Mouse (Mus musculus) kidney, postnatal 25 days (tissue): Measurements from ENCODE around the gene S100a11.
"Not testable (repeated sequence)": the region's sequence is repeated elsewhere in the genome, so short reads cannot be mapped to it uniquely, and the experiment has no call there.

Experiments
- DNase-seq, 2 experiments: peaks; one replicate each; pipeline ENCODE4 v3.0.0; 2021; ENCODE audit warnings: mixed read lengths in 2 of 2

Gene S100a11

GRCm38 (mm10) chr3:93520330-93521193 is at the start of gene S100a11:
S100a11 (plus strand) TSS chr3:93520488.
- peak; percentile 61 to 79 for DNase-seq

GRCm38 (mm10) chr3:93480053-93480452 is 40.2 kb upstream of the S100a11 start:
- DNase-seq, result no peak

- DNase-seq, result no peak
Measured at GRCm38 (mm10) chr3:93481982-93482616, 38.2 kb upstream of the S100a11 start.

GRCm38 (mm10) chr3:93485611-93486010 is 34.7 kb upstream of the S100a11 start:
- no peak for DNase-seq

- DNase-seq, result peak in 1 of 2 experiments; percentile 36
Measured at GRCm38 (mm10) chr3:93488541-93488940, 31.7 kb upstream of the S100a11 start.

GRCm38 (mm10) chr3:93492176-93492575 is 28.1 kb upstream of the S100a11 start:
- no peak for DNase-seq

GRCm38 (mm10) chr3:93493992-93494391 is 26.3 kb upstream of the S100a11 start:
- peak; percentile 45 to 66 for DNase-seq

- DNase-seq, result not testable (repeated sequence)
Measured at GRCm38 (mm10) chr3:93494774-93495173, 25.5 kb upstream of the S100a11 start.

- DNase-seq, result peak; percentile 21 to 35
Measured at GRCm38 (mm10) chr3:93497131-93497530, 23.2 kb upstream of the S100a11 start.

GRCm38 (mm10) chr3:93499129-93499528 is 21.2 kb upstream of the S100a11 start:
- no peak for DNase-seq

- no peak for DNase-seq
Measured at GRCm38 (mm10) chr3:93504536-93505189, 15.6 kb upstream of the S100a11 start.

- peak; percentile 55 to 74 for DNase-seq
Measured at GRCm38 (mm10) chr3:93505960-93506863, 14.1 kb upstream of the S100a11 start.

GRCm38 (mm10) chr3:93506881-93507325 is 13.4 kb upstream of the S100a11 start:
- no peak for DNase-seq

GRCm38 (mm10) chr3:93509301-93509700 is 11.0 kb upstream of the S100a11 start:
- no peak for DNase-seq

GRCm38 (mm10) chr3:93511036-93511435 is 9.3 kb upstream of the S100a11 start:
- DNase-seq, result no peak

GRCm38 (mm10) chr3:93511801-93512200 is 8.5 kb upstream of the S100a11 start:
- DNase-seq, result no peak

GRCm38 (mm10) chr3:93512386-93513101 is 7.7 kb upstream of the S100a11 start:
- no peak for DNase-seq

- no peak for DNase-seq
Measured at GRCm38 (mm10) chr3:93514628-93515027, 5.7 kb upstream of the S100a11 start.

GRCm38 (mm10) chr3:93517343-93517742 is 2.9 kb upstream of the S100a11 start:
- no peak for DNase-seq

GRCm38 (mm10) chr3:93519856-93520329 is 395 bp upstream of the S100a11 start:
- DNase-seq, result no peak

GRCm38 (mm10) chr3:93521462-93522057 is 1.3 kb downstream of the S100a11 start:
- no peak for DNase-seq
